Mouse (Mus musculus) liver, postnatal 0 days (tissue): ENCODE results near the gene Pcare.

Source experiments
- CTCF ChIP-seq: sonication (generic); IDR thresholded peaks from 2 replicates; pipeline ENCODE4 v1.5.1; 2016; ENCODE audit warnings: antibody characterized with exemption, low read depth
- EP300 ChIP-seq: IDR thresholded peaks from 2 replicates; pipeline ENCODE4 v1.6.1; 2016; ENCODE audit warnings: antibody characterized with exemption, low read depth, mild to moderate bottlenecking

DNA sequence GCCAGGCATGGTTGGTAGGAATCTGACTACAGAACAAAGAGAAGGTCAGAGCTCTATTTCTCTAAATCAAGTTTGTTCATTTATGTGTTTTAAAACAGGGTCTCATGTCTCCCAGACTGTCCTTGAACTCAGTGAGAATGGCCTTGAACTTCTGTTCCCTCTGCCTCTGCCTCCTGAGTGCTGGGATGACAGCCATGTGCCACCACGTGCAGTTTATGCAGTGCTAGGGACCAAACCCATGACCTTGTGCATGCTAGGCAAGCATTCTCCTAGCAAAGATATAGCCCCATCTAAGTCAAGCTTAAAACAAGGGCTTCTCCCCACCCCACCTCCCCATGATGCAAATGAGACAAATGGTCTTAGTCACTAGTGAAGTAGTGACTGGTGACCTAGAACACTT is 47.6 kb downstream of the Pcare start:
- no peak for TF ChIP-seq CTCF
- no peak for TF ChIP-seq EP300
